Mouse (Mus musculus): ENCODE results near the gene Gm10181.
"Not testable (repeated sequence)": the region's sequence is repeated elsewhere in the genome, so short reads cannot be mapped to it uniquely, and the experiment has no call there.

- not testable (repeated sequence) for TF ChIP-seq POLR2A (IDR thresholded peaks at IDR 0.05; ENCODE audit: low read depth, low read length); CTCF (IDR thresholded peaks at IDR 0.05; ENCODE audit: borderline replicate concordance, insufficient read depth, low read length)
Observed at GRCm38 (mm10) chr9:25123590-25123989, 34.4 kb downstream of the Gm10181 start.
